Mouse (Mus musculus) liver, postnatal 0 days (tissue): ENCODE results near the gene Siglec1.

Experiments
- CTCF ChIP-seq: sonication (generic); IDR thresholded peaks from 2 replicates; pipeline ENCODE4 v1.5.1; 2016; ENCODE audit warnings: antibody characterized with exemption, low read depth
- EP300 ChIP-seq: IDR thresholded peaks from 2 replicates; pipeline ENCODE4 v1.6.1; 2016; ENCODE audit warnings: antibody characterized with exemption, low read depth, mild to moderate bottlenecking

DNA sequence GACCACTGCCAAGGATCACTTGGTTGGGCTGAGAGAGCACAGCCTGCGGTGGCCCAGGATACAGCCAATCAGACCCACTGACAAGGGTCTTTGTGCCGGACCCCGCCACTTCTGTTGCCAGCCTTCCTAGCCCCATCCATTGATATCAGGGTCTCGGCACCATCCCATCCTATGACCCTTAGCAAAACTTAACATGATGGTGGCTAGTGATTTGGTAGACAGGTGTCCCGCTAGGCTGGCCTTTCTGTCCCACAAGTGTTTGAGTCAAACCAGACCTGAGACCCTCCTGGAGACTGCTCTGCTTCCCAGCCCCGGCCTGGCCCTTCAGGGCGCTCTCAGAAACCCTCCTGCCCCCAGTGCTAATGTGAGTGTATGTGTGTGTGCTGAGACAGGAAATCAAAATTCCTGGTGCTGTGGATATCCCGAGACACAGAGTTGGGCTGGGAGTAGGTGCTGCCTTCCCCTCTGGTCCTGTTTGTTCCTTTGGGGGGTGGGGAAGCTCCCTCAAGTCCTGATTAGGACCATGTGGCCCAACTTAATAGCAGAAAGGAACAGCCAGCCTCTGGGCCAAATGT lies 48.3 kb upstream of the Siglec1 start:
- no peak for TF ChIP-seq EP300
- TF ChIP-seq CTCF: no peak
